Mouse (Mus musculus): Measurements from ENCODE around the gene Taok3. TPM values are rescaled to one million over a fixed set of nuclear protein-coding genes. Genes with fewer than 3 reads are reported as not detected.

Taok3 gene
- 100 to 1,000 TPM in 1 of 2 experiments, 10 to 100 TPM in 1; 98.2 to 117 TPM for polyA plus RNA-seq (2017; shearing (Covaris generic))

DNA sequence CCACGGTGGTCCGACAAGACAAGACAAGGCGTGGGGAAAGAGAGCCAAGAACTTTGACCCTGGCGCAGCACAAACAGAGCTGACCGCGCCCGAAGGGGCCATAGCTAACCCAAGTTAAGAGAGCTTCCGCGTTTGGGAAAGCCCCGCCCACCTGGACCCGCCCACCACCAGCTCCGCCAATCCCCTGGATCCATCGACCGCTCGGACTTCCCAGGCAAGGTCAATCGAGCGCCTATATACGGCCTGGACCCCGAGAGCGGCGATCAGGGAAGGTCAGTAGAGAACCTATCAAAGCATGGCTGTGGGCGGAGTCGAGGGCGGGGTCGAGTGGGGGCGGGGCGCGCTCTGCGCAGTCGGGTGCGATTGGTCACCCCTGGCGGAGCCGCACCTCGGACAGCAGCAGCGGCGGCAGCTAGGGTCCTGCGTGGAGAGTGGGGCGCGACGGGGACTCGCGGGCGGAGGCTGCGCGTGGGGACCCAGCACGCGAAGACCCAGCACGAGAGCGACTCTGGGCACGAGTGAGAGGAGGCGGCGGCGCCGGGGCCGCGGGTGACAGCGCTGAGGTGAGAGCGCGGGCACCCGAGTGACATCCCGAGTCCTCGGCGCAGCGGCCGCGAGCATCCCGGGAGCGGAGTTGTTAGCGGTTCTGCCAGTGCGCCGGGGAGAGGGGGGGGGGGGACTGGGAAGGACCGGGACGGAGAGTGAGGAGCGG, at the start of gene Taok3:
Gene Taok3, plus strand, starts transcription at position 353 of the 712 bp plus-strand sequence.

DNA sequence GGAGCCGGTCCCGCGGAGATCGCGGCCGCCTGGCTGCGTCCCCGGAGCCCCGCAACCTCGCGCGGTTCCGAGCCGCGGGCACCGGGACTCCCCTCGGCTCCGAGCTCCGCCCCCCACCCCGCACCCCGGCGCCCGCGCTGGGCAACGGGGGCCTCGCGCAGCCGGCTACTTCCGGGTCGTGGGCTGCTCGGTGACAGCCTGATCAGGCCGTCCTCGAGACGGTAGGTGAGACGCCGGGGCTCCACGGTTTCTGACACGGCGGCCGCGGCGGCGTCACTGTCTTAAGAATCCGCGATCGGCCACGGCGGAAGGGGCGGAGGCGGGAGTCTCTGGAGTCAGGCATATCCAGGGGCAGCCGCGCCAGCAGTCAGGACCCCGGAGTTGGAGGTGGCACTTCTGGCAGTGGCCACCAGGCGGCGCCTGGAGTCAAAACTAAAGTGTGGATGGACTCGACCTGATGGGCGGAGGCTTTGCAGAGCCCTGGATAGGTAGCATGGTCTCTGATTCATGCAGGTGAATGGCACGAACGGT, 4.0 kb upstream of the Taok3 start, which contains the start of gene Suds3:
Gene Suds3, minus strand, starts transcription at position 278 of the 531 bp plus-strand sequence.

DNA sequence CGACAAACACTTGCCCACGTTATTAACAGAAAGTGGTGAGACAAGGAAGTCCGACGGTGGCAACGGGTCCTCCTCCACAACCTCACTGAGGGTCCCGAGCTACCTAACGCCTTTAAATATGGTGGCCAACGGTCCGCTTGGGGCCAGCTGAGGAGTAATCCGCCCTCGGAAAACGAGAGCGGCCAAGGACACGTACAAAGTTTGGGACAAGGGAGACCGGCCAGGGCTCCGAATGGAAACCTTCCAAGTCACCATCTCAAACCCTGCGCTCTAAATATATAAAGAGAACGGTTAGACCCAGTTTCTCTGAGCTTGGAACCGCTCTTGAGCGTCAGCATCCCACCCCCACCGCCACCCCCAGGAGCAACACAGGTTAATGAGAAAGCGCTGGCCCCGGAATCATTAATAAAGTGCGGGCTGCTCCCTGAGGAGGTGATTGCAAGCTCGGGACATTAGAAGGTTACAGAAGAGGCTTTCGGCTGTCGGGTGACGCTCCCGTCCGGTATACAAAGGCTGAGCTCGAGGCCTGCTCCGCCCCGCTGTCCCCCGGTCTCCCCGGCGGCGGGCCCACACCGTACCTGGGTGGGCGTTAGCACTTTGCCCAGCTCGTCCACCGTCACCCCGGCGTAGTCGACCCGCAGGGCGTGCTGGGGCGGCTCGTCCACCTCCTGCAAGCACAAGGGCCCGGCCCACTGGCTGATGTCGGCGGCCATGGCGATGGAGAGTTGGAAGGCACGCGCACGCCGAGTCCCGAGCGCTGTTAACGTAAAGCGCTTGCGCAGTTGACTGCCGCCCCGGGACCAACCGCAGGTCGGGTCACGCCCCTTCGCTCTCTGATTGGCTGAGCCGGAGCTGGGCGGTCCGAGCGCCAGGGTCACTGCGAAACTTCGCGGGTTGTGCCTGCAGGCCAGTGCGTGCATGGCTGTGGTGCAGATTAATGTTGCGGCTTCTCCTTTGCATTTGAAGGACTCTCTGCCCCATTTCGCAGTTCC, 167.2 kb downstream of the Taok3 start, which contains the start of gene Pebp1:
Gene Pebp1, minus strand, starts transcription at position 795 of the 992 bp plus-strand sequence.

DNA sequence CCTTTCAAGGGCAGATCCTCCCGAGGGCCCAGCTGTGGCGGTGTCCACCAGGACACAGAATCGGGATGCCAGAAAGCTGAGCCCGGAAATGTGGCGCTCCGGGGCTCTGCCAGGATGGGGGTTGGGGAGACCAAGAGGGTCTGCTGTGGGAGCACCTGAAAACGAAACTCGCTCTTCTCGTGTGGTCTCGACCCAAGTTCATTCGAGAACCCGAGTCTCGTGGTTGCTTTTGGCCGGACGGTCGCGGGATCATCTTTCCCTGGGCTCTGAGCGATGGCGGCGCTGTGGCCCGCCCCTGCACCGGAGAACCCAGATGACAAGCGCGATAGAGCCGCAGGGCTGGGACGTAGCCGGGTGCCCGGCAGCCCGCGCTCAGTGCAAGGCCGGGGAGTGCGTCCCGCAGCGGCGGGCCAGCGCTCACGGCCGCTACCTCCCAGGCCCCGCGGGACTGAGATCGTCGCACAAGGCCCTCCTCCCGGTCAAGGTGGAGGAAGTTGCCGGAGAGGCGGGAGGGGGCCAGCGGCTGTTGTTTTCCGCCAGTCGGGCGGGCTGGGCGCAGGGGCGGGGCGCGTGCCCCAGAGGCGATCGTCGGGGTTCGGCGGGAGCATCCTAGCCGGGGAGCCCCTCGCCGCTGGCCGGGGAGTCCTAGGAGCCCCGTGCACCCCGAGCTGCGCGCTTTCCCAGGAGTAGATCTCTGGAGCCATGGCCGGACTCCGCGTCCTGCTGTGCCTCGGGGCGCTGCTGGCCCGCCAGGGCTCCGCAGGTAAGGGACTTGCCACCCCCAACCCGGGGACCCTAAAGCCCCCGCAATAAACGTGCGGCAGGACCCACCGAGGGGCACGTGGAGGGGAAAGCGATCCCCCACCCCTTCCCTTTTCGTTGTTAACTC, 199.1 kb downstream of the Taok3 start, which contains the start of gene Vsig10:
Gene Vsig10, plus strand, starts transcription at position 343 of the 889 bp plus-strand sequence.

Other genes starting within 250 kb of the Taok3 start
- 10 to 100 TPM; 61.3 to 69.2 TPM for gene Suds3, start 4.0 kb upstream of the Taok3 start, polyA plus RNA-seq (2017; shearing (Covaris generic))
- 100 to 1,000 TPM; 185 to 276 TPM for gene Pebp1, start 167.5 kb downstream of the Taok3 start, polyA plus RNA-seq (2017; shearing (Covaris generic))
- gene Vsig10, start 199.0 kb downstream of the Taok3 start, polyA plus RNA-seq (2017; shearing (Covaris generic)): 1 to 10 TPM; 4.9 to 9.6 TPM
- gene Wsb2, start 237.2 kb downstream of the Taok3 start, polyA plus RNA-seq (2017; shearing (Covaris generic)): 10 to 100 TPM; 53.4 to 63.9 TPM

All from activated CD4-positive, CD25-positive, alpha-beta regulatory T cell (primary cell).